Mouse (Mus musculus): ENCODE measurements around the gene B3gnt3. TPM values are rescaled to one million over a fixed set of nuclear protein-coding genes. Genes with fewer than 3 reads are reported as not detected.
"Not testable (repeated sequence)": the region's sequence is repeated elsewhere in the genome, so short reads cannot be mapped to it uniquely, and the experiment has no call there.

Gene B3gnt3
- polyA plus RNA-seq, 1 experiment from 2014 or later = 4.3 TPM

DNA sequence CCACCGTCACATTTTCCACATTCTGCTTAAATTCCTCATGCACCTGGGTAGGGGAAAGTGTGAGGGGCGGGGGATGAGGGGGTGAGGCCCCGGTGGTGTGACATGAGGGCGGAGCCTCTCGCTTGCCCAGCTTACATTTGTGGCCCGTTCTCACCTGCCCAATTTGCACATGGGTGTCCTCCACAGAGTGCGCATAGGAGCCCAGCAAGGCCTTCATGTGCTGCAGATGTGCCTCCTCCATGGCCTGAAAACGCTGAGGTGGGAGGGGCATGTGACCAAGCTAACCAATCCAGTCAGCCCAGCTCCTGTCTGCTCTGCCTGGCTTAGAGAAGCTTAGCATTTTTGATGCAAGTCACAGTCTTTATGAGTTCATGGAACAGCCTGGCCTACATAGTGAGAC lies 13.9 kb upstream of the B3gnt3 start:
- Histone ChIP-seq H3K4me1 (replicated peaks; ENCODE audit: insufficient read depth, low read length) (no peaks in the 10 kb centered on the region), H3K9me3 (replicated peaks; ENCODE audit: low read length) (no peaks in the 10 kb centered on the region), H3K27ac (no peak overlapping the region), H3K27me3 (ENCODE audit: insufficient read depth, low read length) (no peaks in the 10 kb centered on the region), H3K36me3 (ENCODE audit: insufficient read depth, low read length) (no peaks in the 10 kb centered on the region), H3K9ac (ENCODE audit: low read depth, low read length) (no peak overlapping the region), H3K4me3 (replicated peaks; ENCODE audit: low read depth, low read length) (no peak overlapping the region), H3K4me2 (ENCODE audit: low read length) (no peak overlapping the region)
- ATAC-seq (replicated peaks; ENCODE audit: low FRiP score, low read depth) (no peak), DNase-seq (ENCODE audit: low spot score) (no peak)
- TF ChIP-seq CTCF (IDR thresholded peaks at IDR 0.05; ENCODE audit: low read depth) = no peak
- 43% methylated on average over 8 of the region's 8 CpGs for WGBS

DNA sequence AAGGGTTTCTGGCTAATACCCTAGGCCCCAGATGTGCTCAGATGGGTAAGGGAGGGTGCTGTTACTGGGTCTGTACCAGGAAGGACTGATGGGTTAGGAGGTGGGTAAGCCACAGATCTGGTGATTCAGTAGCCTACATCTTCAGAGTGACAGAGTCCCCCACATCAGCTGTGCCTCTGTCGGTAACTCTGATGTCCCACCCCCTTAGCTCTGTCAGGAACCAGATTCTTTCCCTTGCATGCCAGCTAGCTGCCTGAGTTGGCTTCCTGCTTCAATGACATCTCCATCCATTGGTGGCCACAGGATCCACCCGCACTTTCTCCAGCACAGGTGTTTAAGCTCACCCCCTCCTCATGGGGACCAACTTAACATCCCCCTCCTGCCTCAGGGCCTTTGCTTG lies 10.0 kb upstream of the B3gnt3 start:
- Histone ChIP-seq H3K9ac (ENCODE audit: low read depth, low read length) (no peak overlapping the region), H3K27me3 (ENCODE audit: insufficient read depth, low read length) (peaks cover 7% of the 10 kb centered on the region; the same call in 1 of the 2 replicates), H3K4me3 (replicated peaks; ENCODE audit: low read depth, low read length) (no peak overlapping the region), H3K27ac (no peak overlapping the region), H3K4me2 (ENCODE audit: low read length) (no peak overlapping the region), H3K9me3 (replicated peaks; ENCODE audit: low read length) (no peaks in the 10 kb centered on the region), H3K4me1 (replicated peaks; ENCODE audit: insufficient read depth, low read length) (0 out of 2 replicates have a peak, but pooled peaks cover 4% of the 10 kb centered on the region), H3K36me3 (ENCODE audit: insufficient read depth, low read length) (no peaks in the 10 kb centered on the region)
- TF ChIP-seq CTCF (IDR thresholded peaks at IDR 0.05; ENCODE audit: low read depth) = no peak
- DNase-seq (ENCODE audit: low spot score) (no peak), ATAC-seq (replicated peaks; ENCODE audit: low FRiP score, low read depth) (no peak)
- WGBS = 88% methylated on average over 2 of the region's 2 CpGs

DNA sequence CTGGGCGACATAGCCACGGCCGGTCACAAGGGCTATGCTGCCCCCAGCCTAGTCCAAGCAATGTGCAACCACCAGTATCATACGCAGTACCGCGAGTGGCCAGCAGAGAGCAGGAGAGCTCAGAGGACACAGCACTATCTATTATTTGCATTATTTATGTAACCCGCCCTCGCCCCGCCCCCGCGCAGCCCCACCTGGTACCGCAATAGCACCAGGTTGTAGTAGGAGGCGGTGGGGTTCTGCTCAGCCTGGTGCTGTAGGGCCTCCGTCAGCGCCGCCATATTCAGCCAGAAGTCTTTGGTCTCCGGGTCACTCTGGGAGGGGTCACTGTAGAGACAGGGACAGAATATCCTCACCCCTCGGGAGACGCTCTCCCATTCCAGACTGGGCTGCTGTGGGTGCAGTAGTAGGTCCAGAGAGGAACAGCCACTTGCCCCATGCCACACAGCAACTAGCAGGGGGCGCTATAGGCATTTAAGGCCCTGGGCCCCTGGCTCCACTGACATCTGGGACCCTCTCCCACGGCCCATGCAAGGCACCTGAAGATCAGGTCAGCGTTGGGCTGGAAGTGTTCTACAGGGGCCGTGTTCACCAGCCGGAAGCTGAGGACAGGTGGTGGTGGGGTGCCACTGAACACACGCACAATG lies 8.3 kb upstream of the B3gnt3 start:
- 0 out of 2 replicates have a peak, but pooled peaks cover 4% of the 10 kb centered on the region for H3K4me1 ChIP-seq (replicated peaks; ENCODE audit: insufficient read depth, low read length)
- peak; percentile 82 for TF ChIP-seq CTCF (IDR thresholded peaks at IDR 0.05; ENCODE audit: low read depth)
- no peak overlapping the region for H3K9ac ChIP-seq (ENCODE audit: low read depth, low read length)
- H3K36me3 ChIP-seq (ENCODE audit: insufficient read depth, low read length) = no peaks in the 10 kb centered on the region
- no peak overlapping the region for H3K27ac ChIP-seq
- WGBS = 18% methylated on average over 25 of the region's 25 CpGs
- H3K27me3 ChIP-seq (ENCODE audit: insufficient read depth, low read length) = peaks cover 7% of the 10 kb centered on the region; the same call in 1 of the 2 replicates
- peak overlapping the region; percentile 46; the same call in 1 of the 2 replicates for H3K4me2 ChIP-seq (ENCODE audit: low read length)
- H3K9me3 ChIP-seq (replicated peaks; ENCODE audit: low read length) = no peaks in the 10 kb centered on the region
- DNase-seq (ENCODE audit: low spot score) = peak; percentile 73
- peak; percentile 59 for ATAC-seq (replicated peaks; ENCODE audit: low FRiP score, low read depth)
- H3K4me3 ChIP-seq (replicated peaks; ENCODE audit: low read depth, low read length) = no peak overlapping the region

DNA sequence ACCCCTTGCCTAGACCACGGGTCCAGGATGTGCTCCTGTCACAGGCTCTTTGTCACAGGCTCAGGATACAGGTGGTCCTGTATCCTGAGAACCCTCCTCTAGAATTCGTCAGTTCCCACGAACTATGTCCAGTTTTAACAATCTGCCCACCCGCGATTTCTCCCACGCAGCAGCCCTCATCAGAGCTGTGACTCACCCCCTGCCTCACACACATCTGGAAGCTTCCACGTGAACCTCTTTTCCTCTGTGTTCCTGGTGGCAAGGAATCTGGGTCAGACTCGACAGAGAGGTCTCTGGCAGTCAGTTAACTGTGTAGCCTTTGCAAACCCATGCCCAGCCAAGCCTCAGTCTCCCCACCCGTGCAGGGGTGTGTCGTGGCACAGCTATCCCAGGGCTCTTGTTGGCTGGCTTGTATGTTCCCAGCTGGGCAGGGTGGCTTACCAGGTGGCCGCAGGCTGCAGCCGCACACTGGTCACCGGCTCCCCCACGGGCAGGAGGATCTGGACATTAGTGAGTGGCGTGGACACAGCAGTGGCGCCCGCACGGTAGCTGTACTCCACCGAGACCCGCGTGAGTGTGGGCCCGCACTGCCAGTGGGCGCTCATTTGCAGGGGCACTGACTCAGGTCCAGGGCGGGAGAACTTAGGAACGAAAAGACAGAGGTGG lies 7.7 kb upstream of the B3gnt3 start:
- peak; percentile 49 for ATAC-seq (replicated peaks; ENCODE audit: low FRiP score, low read depth)
- peaks cover 7% of the 10 kb centered on the region; the same call in 1 of the 2 replicates for H3K27me3 ChIP-seq (ENCODE audit: insufficient read depth, low read length)
- WGBS = 36% methylated on average over 25 of the region's 25 CpGs
- H3K9ac ChIP-seq (ENCODE audit: low read depth, low read length) = no peak overlapping the region
- H3K36me3 ChIP-seq (ENCODE audit: insufficient read depth, low read length) = no peaks in the 10 kb centered on the region
- H3K4me2 ChIP-seq (ENCODE audit: low read length) = peak overlapping the region; percentile 46; the same call in 1 of the 2 replicates
- H3K4me1 ChIP-seq (replicated peaks; ENCODE audit: insufficient read depth, low read length) = 0 out of 2 replicates have a peak, but pooled peaks cover 4% of the 10 kb centered on the region
- no peak overlapping the region for H3K27ac ChIP-seq
- no peak for DNase-seq (ENCODE audit: low spot score)
- no peak for TF ChIP-seq CTCF (IDR thresholded peaks at IDR 0.05; ENCODE audit: low read depth)
- H3K4me3 ChIP-seq (replicated peaks; ENCODE audit: low read depth, low read length) = no peak overlapping the region
- no peaks in the 10 kb centered on the region for H3K9me3 ChIP-seq (replicated peaks; ENCODE audit: low read length)

DNA sequence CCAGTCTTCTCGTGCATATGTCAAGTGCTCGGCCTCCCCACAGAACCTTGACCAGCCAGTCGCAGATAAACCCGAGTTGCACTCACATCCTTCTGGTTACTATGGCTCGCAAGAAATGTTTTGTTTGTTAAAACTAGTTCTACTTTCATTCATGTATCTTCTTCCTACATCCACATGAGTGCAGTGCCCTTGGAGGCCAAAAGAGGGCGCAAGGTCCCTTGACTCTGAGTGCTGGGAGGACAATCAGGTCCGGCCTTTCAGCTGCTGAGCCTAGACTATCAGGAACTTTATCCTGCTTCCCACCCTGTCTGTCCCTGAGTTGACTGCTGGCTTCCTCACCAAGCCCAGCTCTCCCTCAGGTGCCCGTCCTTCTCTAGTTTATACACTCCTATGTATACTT lies 6.3 kb upstream of the B3gnt3 start:
- peaks cover 7% of the 10 kb centered on the region; the same call in 1 of the 2 replicates for H3K27me3 ChIP-seq (ENCODE audit: insufficient read depth, low read length)
- ATAC-seq (replicated peaks; ENCODE audit: low FRiP score, low read depth) (no peak), DNase-seq (ENCODE audit: low spot score) (peak; percentile 63)
- H3K36me3 ChIP-seq (ENCODE audit: insufficient read depth, low read length) = no peaks in the 10 kb centered on the region
- 40% methylated on average over 8 of the region's 8 CpGs for WGBS
- 0 out of 2 replicates have a peak, but pooled peaks cover 4% of the 10 kb centered on the region for H3K4me1 ChIP-seq (replicated peaks; ENCODE audit: insufficient read depth, low read length)
- H3K27ac ChIP-seq = no peak overlapping the region
- H3K9ac ChIP-seq (ENCODE audit: low read depth, low read length) = no peak overlapping the region
- H3K4me3 ChIP-seq (replicated peaks; ENCODE audit: low read depth, low read length) = no peak overlapping the region
- peak; percentile 69 for TF ChIP-seq CTCF (IDR thresholded peaks at IDR 0.05; ENCODE audit: low read depth)
- H3K9me3 ChIP-seq (replicated peaks; ENCODE audit: low read length) = no peaks in the 10 kb centered on the region
- no peak overlapping the region for H3K4me2 ChIP-seq (ENCODE audit: low read length)

DNA sequence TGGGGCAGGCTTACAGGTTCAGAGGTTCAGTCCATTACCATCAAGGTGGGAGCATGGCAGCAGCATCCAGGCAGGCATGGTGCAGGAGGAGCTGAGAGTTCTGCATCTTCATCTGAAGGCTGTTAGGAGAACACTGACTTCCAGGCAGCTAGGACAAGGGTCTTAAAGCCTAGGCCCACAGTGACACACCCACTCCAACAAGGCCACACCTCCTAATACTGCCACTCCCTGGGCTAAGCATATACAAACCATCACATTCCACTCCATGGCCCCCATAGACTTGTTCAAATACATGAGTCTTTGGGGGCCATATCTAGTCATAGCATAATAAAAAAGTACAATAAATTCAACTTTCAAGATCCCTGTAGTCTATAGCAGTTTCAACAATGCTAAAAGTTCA lies 1.8 kb upstream of the B3gnt3 start:
- H3K27me3 ChIP-seq (ENCODE audit: insufficient read depth, low read length) = peaks cover 11% of the 10 kb centered on the region; the same call in 1 of the 2 replicates
- not testable (repeated sequence) for DNase-seq (ENCODE audit: low spot score); H3K27ac ChIP-seq; H3K9me3 ChIP-seq (replicated peaks; ENCODE audit: low read length); H3K4me1 ChIP-seq (replicated peaks; ENCODE audit: insufficient read depth, low read length); H3K4me2 ChIP-seq (ENCODE audit: low read length); H3K36me3 ChIP-seq (ENCODE audit: insufficient read depth, low read length); H3K9ac ChIP-seq (ENCODE audit: low read depth, low read length); ATAC-seq (replicated peaks; ENCODE audit: low FRiP score, low read depth); H3K4me3 ChIP-seq (replicated peaks; ENCODE audit: low read depth, low read length)

All from kidney, postnatal 0 days (tissue).